Mouse (Mus musculus): Measurements from ENCODE around the gene Fbxl19.
"Not testable (repeated sequence)": the region's sequence is repeated elsewhere in the genome, so short reads cannot be mapped to it uniquely, and the experiment has no call there.

Fbxl19 gene

GRCm38 (mm10) chr7:127732066-127732465, 12.3 kb upstream of the Fbxl19 start, which contains the start of gene Ctf2:
Gene Ctf2, minus strand, starts transcription at chr7:127732166.
- DNase-seq: not testable (repeated sequence)

- DNase-seq: peak; percentile 88
These were observed 908 bp downstream of the Fbxl19 start for GRCm38 (mm10) chr7:127745251-127745651.

- peak; percentile 75 for DNase-seq
These were observed 1.5 kb downstream of the Fbxl19 start for GRCm38 (mm10) chr7:127745652-127746493.

- DNase-seq: peak; percentile 70
These were observed 2.5 kb downstream of the Fbxl19 start for GRCm38 (mm10) chr7:127746494-127747491.

GRCm38 (mm10) chr7:127747559-127748234, 3.4 kb downstream of the Fbxl19 start:
- no peak for DNase-seq

- DNase-seq: peak; percentile 28
These were observed 3.9 kb downstream of the Fbxl19 start for GRCm38 (mm10) chr7:127748235-127748560.

- no peak for DNase-seq
These were observed 6.1 kb downstream of the Fbxl19 start for GRCm38 (mm10) chr7:127750131-127751127.

- DNase-seq: no peak
These were observed 7.3 kb downstream of the Fbxl19 start for GRCm38 (mm10) chr7:127751619-127752018.

- no peak for DNase-seq
These were observed 7.7 kb downstream of the Fbxl19 start for GRCm38 (mm10) chr7:127752069-127752468.

GRCm38 (mm10) chr7:127753158-127753557, 8.8 kb downstream of the Fbxl19 start:
- no peak for DNase-seq

- DNase-seq: no peak
These were observed 9.4 kb downstream of the Fbxl19 start for GRCm38 (mm10) chr7:127753741-127754140.

- no peak for DNase-seq
These were observed 15.4 kb downstream of the Fbxl19 start for GRCm38 (mm10) chr7:127759716-127760115.

GRCm38 (mm10) chr7:127760478-127760877, 16.1 kb downstream of the Fbxl19 start:
- DNase-seq: no peak

- peak; percentile 75 for DNase-seq
These were observed 16.7 kb downstream of the Fbxl19 start for GRCm38 (mm10) chr7:127761026-127761425.

- no peak for DNase-seq
These were observed 19.3 kb downstream of the Fbxl19 start for GRCm38 (mm10) chr7:127763642-127764041.

GRCm38 (mm10) chr7:127765756-127766155, 21.4 kb downstream of the Fbxl19 start:
- no peak for DNase-seq

- DNase-seq: no peak
These were observed 22.7 kb downstream of the Fbxl19 start for GRCm38 (mm10) chr7:127766851-127767609.

GRCm38 (mm10) chr7:127767671-127768345, 23.5 kb downstream of the Fbxl19 start:
- DNase-seq: no peak

GRCm38 (mm10) chr7:127768346-127768996, 24.1 kb downstream of the Fbxl19 start:
- peak; percentile 70 for DNase-seq

Data from thymus, postnatal 4 days (tissue).